Mouse (Mus musculus) CH12.LX (cell line): ENCODE measurements around the gene Serinc1. TPM values are rescaled to one million over a fixed set of nuclear protein-coding genes. Genes with fewer than 3 reads are reported as not detected.

Experiments used
- DNase-seq: peaks from one replicate; pipeline ENCODE4 v3.0.0-alpha.2; 2013; ENCODE audit errors: extremely low read depth
- H3K27ac ChIP-seq: 2 replicates; pipeline ENCODE4 v1.5.1; 2012; ENCODE audit warnings: low read depth, mild to moderate bottlenecking, control low read depth, moderate library complexity; ENCODE audit not compliant: insufficient read depth
- H3K27me3 ChIP-seq: replicated peaks from 2 replicates; pipeline ENCODE3; 2012; ENCODE audit warnings: inconsistent platforms
- H3K36me3 ChIP-seq, 2 experiments: replicated peaks in 1 of 2; 2 replicates each; pipeline versions ENCODE3 to v1.6.1; 2012; ENCODE audit warnings: inconsistent platforms in 1 of 2, low read length in 1 of 2, mild to moderate bottlenecking in 1 of 2, mixed read lengths in 1 of 2, moderate library complexity in 1 of 2; ENCODE audit not compliant: control insufficient read depth in 1 of 2, insufficient read depth in 1 of 2
- H3K4me1 ChIP-seq, 2 experiments: 2 replicates each; pipeline ENCODE4 v1.6.1; 2012; ENCODE audit warnings: inconsistent platforms in 1 of 2, moderate library complexity in 1 of 2; ENCODE audit not compliant: insufficient read depth in 2 of 2, control insufficient read depth in 1 of 2
- H3K4me2 ChIP-seq: 2 replicates; pipeline ENCODE4 v1.6.1; 2012; ENCODE audit warnings: low read depth, mild to moderate bottlenecking, control low read depth; ENCODE audit not compliant: poor library complexity, insufficient read depth, severe bottlenecking
- H3K4me3 ChIP-seq, 3 experiments: fragments of 150-350 bp in 1 of 3; sonication (generic) in 1 of 3; replicated peaks in 1 of 3; 2 replicates each; pipeline versions ENCODE3 to v1.5.1; 2011 to 2012; ENCODE audit warnings: low read depth in 2 of 3, low read length in 2 of 3, mild to moderate bottlenecking in 2 of 3, moderate library complexity in 2 of 3, control low read depth in 1 of 3, improper control_type of control experiment in 1 of 3, inconsistent platforms in 1 of 3, mixed read lengths in 1 of 3; ENCODE audit not compliant: poor library complexity in 1 of 3
- H3K79me2 ChIP-seq: replicated peaks from 2 replicates; pipeline ENCODE4 v1.6.1; 2012; ENCODE audit warnings: mild to moderate bottlenecking, moderate library complexity; ENCODE audit not compliant: control insufficient read depth, poor library complexity, insufficient read depth, severe bottlenecking; ENCODE audit errors: extremely low read depth
- H3K9ac ChIP-seq: 2 replicates; pipeline ENCODE4 v1.6.1; 2012; ENCODE audit warnings: low read depth, mild to moderate bottlenecking, control low read depth, moderate library complexity; ENCODE audit not compliant: insufficient read depth
- H3K9me3 ChIP-seq: replicated peaks from 2 replicates; pipeline ENCODE3; 2012; ENCODE audit warnings: low read length, inconsistent platforms, mixed read lengths
- CHD2 ChIP-seq: IDR thresholded peaks from 2 replicates; pipeline ENCODE4 v1.6.1; 2011; ENCODE audit warnings: low read length, improper control_type of control experiment
- CTCF ChIP-seq, 2 experiments: IDR thresholded peaks in 1 of 2; conservative IDR thresholded peaks in 1 of 2; 2 replicates each; pipeline ENCODE4 v1.5.1; 2011 to 2012; ENCODE audit warnings: low read depth in 2 of 2, low read length in 2 of 2, improper control_type of control experiment in 1 of 2, inconsistent platforms in 1 of 2, mild to moderate bottlenecking in 1 of 2, moderate library complexity in 1 of 2
- E2F4 ChIP-seq: IDR thresholded peaks from 2 replicates; pipeline ENCODE4 v1.6.1; 2011; ENCODE audit warnings: low read depth, low read length, improper control_type of control experiment; ENCODE audit not compliant: insufficient replicate concordance
- EP300 ChIP-seq: IDR thresholded peaks from 2 replicates; pipeline ENCODE4 v1.6.1; 2011; ENCODE audit warnings: low read length, improper control_type of control experiment
- ETS1 ChIP-seq: conservative IDR thresholded peaks from 2 replicates; pipeline ENCODE4 v1.6.1; 2012; ENCODE audit warnings: low read depth, mild to moderate bottlenecking, inconsistent platforms, low read length, improper control_type of control experiment, moderate library complexity
- GABPA ChIP-seq: IDR thresholded peaks from 2 replicates; pipeline ENCODE4 v1.6.1; 2012; ENCODE audit warnings: low read depth, low read length, improper control_type of control experiment, inconsistent platforms; ENCODE audit not compliant: insufficient replicate concordance
- HCFC1 ChIP-seq: IDR thresholded peaks from 2 replicates; pipeline ENCODE4 v1.6.1; 2012; ENCODE audit warnings: low read depth, mild to moderate bottlenecking, inconsistent platforms, low read length, improper control_type of control experiment
- IRF4 ChIP-seq: IDR thresholded peaks from 2 replicates; pipeline ENCODE4 v1.6.1; 2014; ENCODE audit warnings: low read depth, mild to moderate bottlenecking, inconsistent platforms, low read length, improper control_type of control experiment
- JUN ChIP-seq: IDR thresholded peaks from 2 replicates; pipeline ENCODE4 v1.6.1; 2011; ENCODE audit warnings: low read depth, mild to moderate bottlenecking, low read length, improper control_type of control experiment, moderate library complexity; ENCODE audit not compliant: insufficient read depth
- JUND ChIP-seq: conservative IDR thresholded peaks from 2 replicates; pipeline ENCODE4 v1.6.1; 2011; ENCODE audit warnings: low read depth, low read length, improper control_type of control experiment
- MAFK ChIP-seq: IDR thresholded peaks from 2 replicates; pipeline ENCODE4 v1.6.1; 2011; ENCODE audit warnings: low read length, improper control_type of control experiment; ENCODE audit not compliant: insufficient replicate concordance
- MAX ChIP-seq: IDR thresholded peaks from 2 replicates; pipeline ENCODE4 v1.6.1; 2011; ENCODE audit warnings: low read length, improper control_type of control experiment
- MAZ ChIP-seq: IDR thresholded peaks from 2 replicates; pipeline ENCODE4 v1.6.1; 2012; ENCODE audit warnings: low read depth, mild to moderate bottlenecking, inconsistent platforms, low read length, improper control_type of control experiment, moderate library complexity
- MEF2A ChIP-seq: IDR thresholded peaks from 2 replicates; pipeline ENCODE4 v1.6.1; 2014; ENCODE audit warnings: low read depth, mild to moderate bottlenecking, inconsistent platforms, low read length, improper control_type of control experiment, borderline replicate concordance
- NELFE ChIP-seq: IDR thresholded peaks from 2 replicates; pipeline ENCODE4 v1.6.1; 2011; ENCODE audit warnings: low read depth, low read length, improper control_type of control experiment
- NRF1 ChIP-seq: IDR thresholded peaks from 2 replicates; pipeline ENCODE4 v1.6.1; 2014; ENCODE audit warnings: low read depth, mild to moderate bottlenecking, inconsistent platforms, low read length, improper control_type of control experiment, moderate library complexity
- POLR2A ChIP-seq: IDR thresholded peaks from 2 replicates; pipeline ENCODE4 v1.6.1; 2011; ENCODE audit warnings: low read depth, mild to moderate bottlenecking, improper control_type of control experiment, low read length
- RCOR1 ChIP-seq: conservative IDR thresholded peaks from 2 replicates; pipeline ENCODE4 v1.6.1; 2012; ENCODE audit warnings: low read depth, mild to moderate bottlenecking, inconsistent platforms, low read length, improper control_type of control experiment
- SIN3A ChIP-seq: IDR thresholded peaks from 2 replicates; pipeline ENCODE4 v1.6.1; 2012; ENCODE audit warnings: low read length, improper control_type of control experiment, inconsistent platforms
- SMC3 ChIP-seq: IDR thresholded peaks from 2 replicates; pipeline ENCODE4 v1.6.1; 2011; ENCODE audit warnings: low read depth, low read length, improper control_type of control experiment
- USF1 ChIP-seq: IDR thresholded peaks from 2 replicates; pipeline ENCODE4 v1.6.1; 2014; ENCODE audit warnings: low read depth, mild to moderate bottlenecking, inconsistent platforms, low read length, improper control_type of control experiment
- ZC3H11A ChIP-seq: IDR thresholded peaks from 2 replicates; pipeline ENCODE4 v1.6.1; 2012; ENCODE audit warnings: low read depth, mild to moderate bottlenecking, inconsistent platforms, low read length, improper control_type of control experiment
- ZMIZ1 ChIP-seq: IDR thresholded peaks from 2 replicates; pipeline ENCODE4 v1.6.1; 2012; ENCODE audit warnings: low read depth, mild to moderate bottlenecking, inconsistent platforms, low read length, improper control_type of control experiment
- ZNF384 ChIP-seq: IDR thresholded peaks from 2 replicates; pipeline ENCODE4 v1.6.1; 2012; ENCODE audit warnings: low read depth, low read length, improper control_type of control experiment, inconsistent platforms
- dilution Hi-C: fragments of 300-500 bp; cut with MboI; formaldehyde crosslinking; loops from 2 replicates; pipeline ENCODE4 v1.14.3; 2020; ENCODE audit warnings: low sequenced_read_pairs; ENCODE audit not compliant: extremely low pct_unique_long_range_greater_than_20kb, extremely low pct_ligation_motif_present
- in situ Hi-C: fragments of 300-500 bp; cut with MboI; formaldehyde crosslinking; loops from 3 replicates; pipeline ENCODE4 v1.14.3; 2019; ENCODE audit warnings: low sequenced_read_pairs, low pct_ligation_motif_present, low pct_unique_long_range_greater_than_20kb, mixed read lengths
- polyA plus RNA-seq: library from polyadenylated mRNA; unstranded; fragments of >175 nt; gene quantifications from 2 replicates; pipeline ENCODE4 v1.2.1, GENCODE M21; 2012; ENCODE audit warnings: low read depth; ENCODE audit not compliant: insufficient read length
- total RNA-seq, 2 experiments: library from RNA; depleted of rRNA; stranded (reverse); fragments of 300-350 nt in 1 of 2; fragments of >200 nt in 1 of 2; gene quantifications; 2 replicates each; pipeline ENCODE4 v1.2.3; 2012 to 2014

Serinc1 gene
- total and polyA plus RNA-seq, 3 experiments = 40.8 to 74.7 (median 56.2) TPM

GRCm38 (mm10) chr10:57515278-57515677 lies 17.1 kb downstream of the Serinc1 start:
- dilution Hi-C loops = no loop called here

GRCm38 (mm10) chr10:57514616-57515015 lies 17.7 kb downstream of the Serinc1 start:
- TF ChIP-seq EP300 (no peak), CTCF (conservative IDR thresholded peaks at IDR 0.05 in 1 of 2, IDR thresholded peaks at IDR 0.05 in 1 of 2; ENCODE audit: low read depth in 2 of 2, low read length in 2 of 2) (no peak), E2F4 (no peak), RCOR1 (no peak), ETS1 (no peak), GABPA (no peak), CHD2 (no peak), NRF1 (no peak), IRF4 (no peak), SIN3A (no peak), MAFK (no peak)
- TF ChIP-seq, all 38 proteins: peak for 0
- dilution Hi-C loops (no loop called here), in situ Hi-C loops (no loop called here)
- Histone ChIP-seq H3K79me2 (no peaks in the 10 kb centered on the region), H3K27ac (no peak overlapping the region), H3K4me3 (no peak overlapping the region), H3K4me1 (no peaks in the 10 kb centered on the region), H3K9me3 (no peaks in the 10 kb centered on the region), H3K4me2 (no peak overlapping the region), H3K36me3 (peaks cover 32 to 76% of the 10 kb centered on the region in 2 experiments), H3K27me3 (no peaks in the 10 kb centered on the region), H3K9ac (no peak overlapping the region)
- DNase-seq = no peak

More at GRCm38 (mm10) chr10:57515278-57515677, 17.1 kb downstream of the Serinc1 start:
- H3K4me1 ChIP-seq = no peaks in the 10 kb centered on the region
- in situ Hi-C loops = no loop called here
- DNase-seq = no peak
- H3K9me3 ChIP-seq = no peaks in the 10 kb centered on the region
- H3K27me3 ChIP-seq = no peaks in the 10 kb centered on the region
- no peak overlapping the region for H3K4me3 ChIP-seq
- H3K4me2 ChIP-seq = no peak overlapping the region
- no peak overlapping the region for H3K9ac ChIP-seq
- H3K36me3 ChIP-seq = peaks cover 35 to 78% of the 10 kb centered on the region in 2 experiments
- no peak overlapping the region for H3K27ac ChIP-seq
- TF ChIP-seq JUND (no peak), MAZ (no peak), ZC3H11A (no peak), USF1 (no peak), MAX (no peak), HCFC1 (no peak), POLR2A (no peak), MAFK (no peak), ZNF384 (no peak), SMC3 (no peak), ZMIZ1 (no peak), MEF2A (no peak), JUN (no peak), GABPA (no peak), ETS1 (no peak), NRF1 (no peak), NELFE (no peak), RCOR1 (no peak)
- no peaks in the 10 kb centered on the region for H3K79me2 ChIP-seq
